Mouse (Mus musculus): ENCODE results near the gene Atoh7. TPM values are rescaled to one million over a fixed set of nuclear protein-coding genes. Genes with fewer than 3 reads are reported as not detected.

Atoh7 gene
- polyA plus RNA-seq (2012; rRNA removed; ENCODE audit: low replicate concordance), result 0.09 TPM in 1 of 2 replicates, not detected in the other

GRCm38 (mm10) chr10:63099521-63099920 lies at the start of gene Atoh7:
TSS of gene Atoh7 (plus strand) at chr10:63099651.

GRCm38 (mm10) chr10:63059862-63060261 lies 39.6 kb upstream of the Atoh7 start, which contains the start of gene Pbld1:
TSS of gene Pbld1 (plus strand) at chr10:63060162.

Other genes starting within 250 kb of the Atoh7 start
- 0.72 and 5.8 TPM in 2 replicates for gene Tet1, start 190.7 kb upstream of the Atoh7 start, polyA plus RNA-seq (2012; rRNA removed; ENCODE audit: low replicate concordance)
- gene Slc25a16, start 179.0 kb upstream of the Atoh7 start, polyA plus RNA-seq (2012; rRNA removed; ENCODE audit: low replicate concordance), result 35.5 and 41.7 TPM in 2 replicates
- gene Dna2, start 152.6 kb upstream of the Atoh7 start, polyA plus RNA-seq (2012; rRNA removed; ENCODE audit: low replicate concordance), result 2.3 and 5.8 TPM in 2 replicates
- 3.4 and 6.6 TPM in 2 replicates for gene Rufy2, start 119.4 kb upstream of the Atoh7 start, polyA plus RNA-seq (2012; rRNA removed; ENCODE audit: low replicate concordance)
- gene Hnrnph3, start 75.4 kb upstream of the Atoh7 start, polyA plus RNA-seq (2012; rRNA removed; ENCODE audit: low replicate concordance), result 9.3 and 21.2 TPM in 2 replicates
- 1.5 and 2.5 TPM in 2 replicates for gene Pbld2, start 75.3 kb upstream of the Atoh7 start, polyA plus RNA-seq (2012; rRNA removed; ENCODE audit: low replicate concordance)
- 4.1 and 12.0 TPM in 2 replicates for gene Pbld1, start 39.5 kb upstream of the Atoh7 start, polyA plus RNA-seq (2012; rRNA removed; ENCODE audit: low replicate concordance)
- gene Mypn, start 104.3 kb downstream of the Atoh7 start, polyA plus RNA-seq (2012; rRNA removed; ENCODE audit: low replicate concordance), result 0.06 TPM in 2 replicates
- gene Herc4, start 144.2 kb downstream of the Atoh7 start, polyA plus RNA-seq (2012; rRNA removed; ENCODE audit: low replicate concordance), result 21.9 and 24.5 TPM in 2 replicates